Mouse (Mus musculus): ENCODE measurements at regions not wholly inside any gene's neighbourhood (a gene's known extent, or its start where the extent isn't known, plus 50 kb on each side); places are given as distances from the start of the nearest gene placed in this dataset.

DNA sequence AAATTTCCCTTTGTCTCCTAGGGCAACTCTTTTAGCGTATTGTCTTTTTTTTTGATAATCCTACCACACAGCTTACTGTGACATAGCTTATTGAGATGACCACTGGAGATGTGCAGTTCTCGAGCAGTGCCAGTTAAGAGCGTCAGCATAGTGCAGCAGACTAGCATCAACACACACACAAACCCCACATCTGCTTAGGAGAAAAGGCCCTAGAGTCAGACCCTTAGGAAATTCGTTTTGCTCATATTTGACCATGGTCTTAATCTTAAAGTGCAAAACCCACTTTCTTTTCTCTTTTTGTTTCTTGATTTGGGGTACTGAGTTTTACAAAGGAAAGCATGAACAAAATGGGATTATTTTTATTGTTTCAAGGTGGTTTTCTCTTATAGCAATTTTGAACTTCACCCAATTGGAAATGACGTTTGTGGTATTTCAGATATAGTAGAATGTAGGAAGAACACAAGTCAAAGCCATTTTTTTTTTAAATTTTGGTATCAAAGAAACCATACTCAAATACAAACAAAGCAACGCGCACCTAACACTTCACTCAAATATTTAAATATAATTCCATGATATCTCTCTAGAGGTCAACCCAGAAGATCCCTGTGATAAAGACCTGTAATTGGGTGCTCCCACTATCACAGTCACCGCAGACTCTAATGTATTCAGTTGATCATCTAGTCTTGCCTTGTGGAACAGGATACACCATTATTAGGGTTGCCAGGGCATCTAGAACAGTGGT, 116.7 kb upstream of the Itga4 start:
- H3K4me3 ChIP-seq (ENCODE audit: insufficient read depth, low read length), result no peak overlapping the region
- H3K4me1 ChIP-seq (ENCODE audit: control insufficient read depth, insufficient read depth, low read length), result no peaks in the 10 kb centered on the region
- no peak overlapping the region for H3K27ac ChIP-seq (ENCODE audit: insufficient read depth, low read length)
- TF ChIP-seq POLR2A (IDR thresholded peaks at IDR 0.05; ENCODE audit: low read depth, low read length) (no peak), CTCF (IDR thresholded peaks at IDR 0.05; ENCODE audit: borderline replicate concordance, insufficient read depth, low read length) (no peak)

DNA sequence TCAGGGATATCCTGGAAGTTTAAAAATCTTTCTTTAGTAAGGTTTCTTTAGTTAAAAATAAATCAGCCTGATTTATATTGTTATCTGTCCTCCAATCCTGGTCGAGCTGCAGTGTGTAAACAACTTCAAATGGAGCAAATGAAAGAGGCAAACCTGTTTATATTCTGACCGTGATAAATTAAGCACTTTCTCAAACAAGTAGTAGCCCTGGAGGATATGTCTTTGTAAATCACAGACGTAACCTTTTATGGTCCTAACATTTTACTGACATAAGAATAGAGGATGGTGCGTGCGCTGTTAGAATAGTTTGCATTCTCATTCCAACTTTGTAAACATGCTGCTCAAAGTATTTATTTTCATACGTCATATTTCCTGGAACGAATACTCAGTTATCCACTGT, 113.3 kb upstream of the Itga4 start:
- H3K4me3 ChIP-seq (ENCODE audit: insufficient read depth, low read length), result no peak overlapping the region
- no peak for TF ChIP-seq CTCF (IDR thresholded peaks at IDR 0.05; ENCODE audit: borderline replicate concordance, insufficient read depth, low read length)
- no peak for TF ChIP-seq POLR2A (IDR thresholded peaks at IDR 0.05; ENCODE audit: low read depth, low read length)
- peaks cover 3% of the 10 kb centered on the region; the same call in 1 of the 2 replicates for H3K4me1 ChIP-seq (ENCODE audit: control insufficient read depth, insufficient read depth, low read length)
- H3K27ac ChIP-seq (ENCODE audit: insufficient read depth, low read length), result no peak overlapping the region

- TF ChIP-seq POLR2A (IDR thresholded peaks at IDR 0.05; ENCODE audit: low read depth, low read length) (no peak), CTCF (IDR thresholded peaks at IDR 0.05; ENCODE audit: borderline replicate concordance, insufficient read depth, low read length) (no peak)
- H3K27ac ChIP-seq (ENCODE audit: insufficient read depth, low read length), result no peak overlapping the region
- H3K4me3 ChIP-seq (ENCODE audit: insufficient read depth, low read length), result no peak overlapping the region
- H3K4me1 ChIP-seq (ENCODE audit: control insufficient read depth, insufficient read depth, low read length), result peaks cover 3% of the 10 kb centered on the region; the same call in 1 of the 2 replicates
These were observed 112.0 kb upstream of the Itga4 start for GRCm38 (mm10) chr2:79143196-79143595.

DNA sequence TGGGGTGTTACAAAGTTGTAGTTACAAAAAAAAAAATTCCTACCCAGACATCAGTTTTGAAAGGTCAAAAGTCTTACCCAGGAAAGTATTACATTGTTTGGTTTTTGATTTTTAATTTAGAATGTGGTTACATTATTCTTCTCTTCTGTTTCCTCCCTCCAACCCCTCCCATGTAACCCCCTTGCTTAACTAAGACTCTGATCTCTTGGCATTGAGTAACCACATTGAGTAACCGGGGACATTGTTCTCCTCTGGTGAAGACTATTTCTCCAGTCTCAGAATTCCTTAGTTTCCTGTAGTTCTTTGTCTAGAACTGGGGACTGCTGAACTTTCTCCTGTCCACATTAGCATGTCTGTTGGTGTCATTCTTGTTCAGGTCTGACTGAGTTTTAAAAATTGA, 109.3 kb upstream of the Itga4 start:
- Histone ChIP-seq H3K27ac (ENCODE audit: insufficient read depth, low read length) (no peak overlapping the region), H3K4me1 (ENCODE audit: control insufficient read depth, insufficient read depth, low read length) (peaks cover 3% of the 10 kb centered on the region; the same call in 1 of the 2 replicates), H3K4me3 (ENCODE audit: insufficient read depth, low read length) (no peak overlapping the region)
- TF ChIP-seq CTCF (IDR thresholded peaks at IDR 0.05; ENCODE audit: borderline replicate concordance, insufficient read depth, low read length) (no peak), POLR2A (IDR thresholded peaks at IDR 0.05; ENCODE audit: low read depth, low read length) (no peak)

DNA sequence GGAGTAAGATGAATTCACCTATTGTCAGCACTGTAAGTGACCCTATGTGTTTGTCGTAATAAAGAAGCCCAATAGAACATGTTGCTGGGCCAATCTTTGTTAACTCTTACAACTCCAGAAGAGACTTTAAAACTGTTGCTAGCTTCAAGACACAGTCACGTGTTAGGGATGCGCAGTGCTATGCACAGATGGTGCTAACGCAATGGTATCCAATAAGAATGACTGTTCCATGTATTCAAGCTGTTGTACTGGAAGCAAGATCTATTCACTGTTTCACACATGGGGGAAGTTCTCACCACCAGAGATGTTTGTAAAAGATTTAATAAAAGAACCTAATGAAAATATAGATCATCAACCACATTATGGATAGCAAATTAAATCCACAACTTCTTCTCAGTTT, 108.7 kb upstream of the Itga4 start:
- H3K4me1 ChIP-seq (ENCODE audit: control insufficient read depth, insufficient read depth, low read length), result peaks cover 3% of the 10 kb centered on the region; the same call in 1 of the 2 replicates
- no peak overlapping the region for H3K27ac ChIP-seq (ENCODE audit: insufficient read depth, low read length)
- no peak for TF ChIP-seq POLR2A (IDR thresholded peaks at IDR 0.05; ENCODE audit: low read depth, low read length)
- no peak for TF ChIP-seq CTCF (IDR thresholded peaks at IDR 0.05; ENCODE audit: borderline replicate concordance, insufficient read depth, low read length)
- no peak overlapping the region for H3K4me3 ChIP-seq (ENCODE audit: insufficient read depth, low read length)

GRCm38 (mm10) chr2:79149012-79149698, 106.1 kb upstream of the Itga4 start:
- Histone ChIP-seq H3K4me3 (ENCODE audit: insufficient read depth, low read length) (no peak overlapping the region), H3K4me1 (ENCODE audit: control insufficient read depth, insufficient read depth, low read length) (peaks cover 3% of the 10 kb centered on the region; the same call in 1 of the 2 replicates), H3K27ac (ENCODE audit: insufficient read depth, low read length) (no peak overlapping the region)
- no peak for TF ChIP-seq POLR2A (IDR thresholded peaks at IDR 0.05; ENCODE audit: low read depth, low read length)
- TF ChIP-seq CTCF (IDR thresholded peaks at IDR 0.05; ENCODE audit: borderline replicate concordance, insufficient read depth, low read length), result no peak

DNA sequence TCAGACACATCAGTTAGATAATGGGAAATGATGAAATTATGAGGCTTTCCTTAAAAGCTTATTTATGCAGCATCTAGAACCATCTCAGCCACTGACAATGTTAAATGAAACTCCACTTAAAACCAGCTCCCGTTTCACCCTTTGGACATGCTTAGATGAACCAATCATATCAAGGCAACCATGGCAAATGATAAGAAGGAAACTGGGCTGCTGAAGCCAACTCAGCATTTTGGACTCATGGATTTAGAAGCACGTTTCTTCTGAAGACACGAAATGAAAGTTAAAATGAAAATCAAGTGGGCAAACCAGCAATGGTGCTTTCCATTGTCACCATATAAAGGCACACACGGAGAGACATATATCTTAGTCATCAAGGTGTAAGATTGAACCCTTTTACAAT, 103.6 kb upstream of the Itga4 start:
- H3K4me3 ChIP-seq (ENCODE audit: insufficient read depth, low read length), result no peak overlapping the region
- TF ChIP-seq POLR2A (IDR thresholded peaks at IDR 0.05; ENCODE audit: low read depth, low read length) (no peak), CTCF (IDR thresholded peaks at IDR 0.05; ENCODE audit: borderline replicate concordance, insufficient read depth, low read length) (no peak)
- H3K4me1 ChIP-seq (ENCODE audit: control insufficient read depth, insufficient read depth, low read length), result no peaks in the 10 kb centered on the region

GRCm38 (mm10) chr2:79152031-79152694, 103.1 kb upstream of the Itga4 start:
- Histone ChIP-seq H3K27ac (ENCODE audit: insufficient read depth, low read length) (no peak overlapping the region), H3K4me1 (ENCODE audit: control insufficient read depth, insufficient read depth, low read length) (no peaks in the 10 kb centered on the region), H3K4me3 (ENCODE audit: insufficient read depth, low read length) (no peak overlapping the region)
- TF ChIP-seq POLR2A (IDR thresholded peaks at IDR 0.05; ENCODE audit: low read depth, low read length) (no peak), CTCF (IDR thresholded peaks at IDR 0.05; ENCODE audit: borderline replicate concordance, insufficient read depth, low read length) (no peak)

More for the DNA sequence above, 103.6 kb upstream of the Itga4 start:
- no peak overlapping the region for H3K27ac ChIP-seq (ENCODE audit: insufficient read depth, low read length)

DNA sequence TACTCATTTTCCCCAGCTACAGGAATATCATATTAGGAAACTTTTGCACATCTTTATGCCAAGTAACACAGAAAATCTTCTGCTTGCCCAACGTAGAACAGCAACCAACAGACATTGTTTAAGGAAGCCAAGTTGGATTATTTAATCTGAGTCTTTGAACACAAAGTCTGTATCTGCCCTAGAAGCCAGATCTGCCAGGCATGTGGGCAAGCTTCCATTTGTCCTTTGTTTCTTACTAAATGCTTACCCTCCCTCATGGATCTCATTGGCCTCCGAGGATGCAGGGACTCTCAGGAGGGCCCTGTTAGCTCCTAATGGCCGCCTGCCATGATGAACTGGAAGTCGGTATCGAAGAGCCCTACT, 102.5 kb upstream of the Itga4 start:
- no peaks in the 10 kb centered on the region for H3K4me1 ChIP-seq (ENCODE audit: control insufficient read depth, insufficient read depth, low read length)
- H3K4me3 ChIP-seq (ENCODE audit: insufficient read depth, low read length), result no peak overlapping the region
- TF ChIP-seq CTCF (IDR thresholded peaks at IDR 0.05; ENCODE audit: borderline replicate concordance, insufficient read depth, low read length) (no peak), POLR2A (IDR thresholded peaks at IDR 0.05; ENCODE audit: low read depth, low read length) (no peak)
- no peak overlapping the region for H3K27ac ChIP-seq (ENCODE audit: insufficient read depth, low read length)

GRCm38 (mm10) chr2:79153070-79153469, 102.2 kb upstream of the Itga4 start:
- Histone ChIP-seq H3K4me3 (ENCODE audit: insufficient read depth, low read length) (no peak overlapping the region), H3K4me1 (ENCODE audit: control insufficient read depth, insufficient read depth, low read length) (no peaks in the 10 kb centered on the region), H3K27ac (ENCODE audit: insufficient read depth, low read length) (no peak overlapping the region)
- TF ChIP-seq POLR2A (IDR thresholded peaks at IDR 0.05; ENCODE audit: low read depth, low read length), result no peak
- no peak for TF ChIP-seq CTCF (IDR thresholded peaks at IDR 0.05; ENCODE audit: borderline replicate concordance, insufficient read depth, low read length)

All from embryonic fibroblast, embryonic 13.5 days (primary cell).